Mouse (Mus musculus): ENCODE results near the gene Trim9. TPM values are rescaled to one million over a fixed set of nuclear protein-coding genes. Genes with fewer than 3 reads are reported as not detected.
A peak's percentile ranks its signal among the peaks of the same experiment; 100 is the strongest.

The Trim9 gene
- total and polyA plus RNA-seq, 2 experiments from 2014 or later: 0.66 to 0.80 TPM

DNA sequence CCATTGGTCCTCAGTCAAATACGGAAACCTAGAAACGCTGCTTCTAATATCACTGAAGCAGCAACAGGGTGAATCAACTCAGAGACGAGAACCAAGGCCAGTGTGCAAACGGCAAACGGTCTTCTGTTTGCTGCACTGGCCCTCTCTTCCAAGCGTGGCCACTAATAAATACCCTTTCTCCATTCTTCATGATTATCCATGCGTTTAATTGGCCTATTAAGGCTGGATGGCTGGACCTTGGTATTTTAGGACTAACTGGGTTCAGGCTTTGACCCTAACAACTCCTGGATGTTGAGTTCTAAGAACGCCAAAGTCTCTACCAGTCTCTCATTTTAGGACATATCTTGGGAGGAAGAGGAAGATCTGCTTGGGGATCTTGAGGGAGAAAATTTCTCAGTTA, 7.5 kb upstream of the Trim9 start:
- no peak for TF ChIP-seq CTCF (IDR thresholded peaks at IDR 0.05; ENCODE audit: low read depth)
- no peak for TF ChIP-seq EP300 (IDR thresholded peaks at IDR 0.05; ENCODE audit: low read depth)
- no peaks in the 10 kb centered on the region for H3K36me3 ChIP-seq (replicated peaks; ENCODE audit: control insufficient read depth, insufficient read depth, low read length)
- H3K27me3 ChIP-seq (ENCODE audit: control insufficient read depth, insufficient read depth, low read length): no peaks in the 10 kb centered on the region
- no peak for DNase-seq (ENCODE audit: low spot score)
- no peak for ATAC-seq (ENCODE audit: insufficient read depth, low read depth)
- no peak overlapping the region for H3K4me3 ChIP-seq (ENCODE audit: low read depth, low read length)
- WGBS: 85% methylated on average over 8 of the region's 8 CpGs
- no peaks in the 10 kb centered on the region for H3K4me1 ChIP-seq (ENCODE audit: control insufficient read depth, insufficient read depth)
- H3K4me2 ChIP-seq (ENCODE audit: low read depth, low read length): no peak overlapping the region
- no peaks in the 10 kb centered on the region for H3K9me3 ChIP-seq (replicated peaks; ENCODE audit: control insufficient read depth, low read length)
- H3K9ac ChIP-seq (replicated peaks; ENCODE audit: low read depth, low read length): no peak overlapping the region
- H3K27ac ChIP-seq (ENCODE audit: low read depth): no peak overlapping the region

DNA sequence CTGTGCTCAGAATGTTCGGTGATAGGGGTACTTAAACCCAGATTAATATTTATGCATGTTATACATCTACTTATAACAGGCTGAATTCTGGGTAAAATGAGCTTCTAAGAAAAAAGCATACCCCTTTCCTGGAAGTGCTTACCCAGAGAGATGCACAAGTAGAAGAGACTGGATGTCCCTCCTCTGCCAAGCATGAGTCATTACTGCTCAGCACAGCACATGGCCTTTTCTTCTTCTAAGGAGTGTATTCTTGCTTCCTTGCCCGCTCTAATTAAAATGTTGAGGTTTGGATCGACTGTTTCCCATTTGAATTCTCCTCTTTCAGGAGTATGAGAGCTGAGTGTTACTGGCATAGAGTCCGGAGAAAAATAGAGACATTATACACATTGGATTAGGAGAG, 3.1 kb upstream of the Trim9 start:
- Histone ChIP-seq H3K27me3 (ENCODE audit: control insufficient read depth, insufficient read depth, low read length) (peaks cover 23% of the 10 kb centered on the region), H3K4me3 (ENCODE audit: low read depth, low read length) (no peak overlapping the region), H3K4me2 (ENCODE audit: low read depth, low read length) (no peak overlapping the region), H3K27ac (ENCODE audit: low read depth) (no peak overlapping the region), H3K4me1 (ENCODE audit: control insufficient read depth, insufficient read depth) (peaks cover 17% of the 10 kb centered on the region), H3K9ac (replicated peaks; ENCODE audit: low read depth, low read length) (no peak overlapping the region), H3K9me3 (replicated peaks; ENCODE audit: control insufficient read depth, low read length) (no peaks in the 10 kb centered on the region), H3K36me3 (replicated peaks; ENCODE audit: control insufficient read depth, insufficient read depth, low read length) (no peaks in the 10 kb centered on the region)
- WGBS: 77% methylated on average over 4 of the region's 4 CpGs
- TF ChIP-seq CTCF (IDR thresholded peaks at IDR 0.05; ENCODE audit: low read depth) (no peak), EP300 (IDR thresholded peaks at IDR 0.05; ENCODE audit: low read depth) (no peak)
- no peak for ATAC-seq (ENCODE audit: insufficient read depth, low read depth)
- no peak for DNase-seq (ENCODE audit: low spot score)

DNA sequence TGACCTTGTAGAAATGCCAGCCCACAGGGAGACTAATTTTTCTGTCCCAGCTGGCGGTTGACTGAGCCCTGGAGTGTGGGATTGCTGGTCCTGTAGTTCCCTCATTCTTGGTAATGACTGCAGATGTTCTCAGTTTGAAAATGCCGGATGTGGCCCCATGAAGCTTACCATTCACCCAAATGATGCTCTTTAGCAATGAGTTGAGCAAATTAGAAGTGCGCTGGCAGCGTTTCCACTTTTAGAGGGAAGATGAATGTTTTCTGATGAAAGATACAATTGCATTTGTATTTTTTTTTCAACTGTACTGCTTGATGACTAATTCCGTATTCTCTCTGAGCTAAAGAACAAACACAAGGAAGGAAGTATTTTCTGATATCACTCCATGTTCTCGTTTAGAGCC, 2.4 kb upstream of the Trim9 start:
- H3K27ac ChIP-seq (ENCODE audit: low read depth): no peak overlapping the region
- no peaks in the 10 kb centered on the region for H3K36me3 ChIP-seq (replicated peaks; ENCODE audit: control insufficient read depth, insufficient read depth, low read length)
- no peak overlapping the region for H3K4me3 ChIP-seq (ENCODE audit: low read depth, low read length)
- H3K4me1 ChIP-seq (ENCODE audit: control insufficient read depth, insufficient read depth): peaks cover 17% of the 10 kb centered on the region
- H3K4me2 ChIP-seq (ENCODE audit: low read depth, low read length): no peak overlapping the region
- no peak overlapping the region for H3K9ac ChIP-seq (replicated peaks; ENCODE audit: low read depth, low read length)
- no peak for DNase-seq (ENCODE audit: low spot score)
- H3K27me3 ChIP-seq (ENCODE audit: control insufficient read depth, insufficient read depth, low read length): peaks cover 29% of the 10 kb centered on the region
- no peak for ATAC-seq (ENCODE audit: insufficient read depth, low read depth)
- no peak for TF ChIP-seq CTCF (IDR thresholded peaks at IDR 0.05; ENCODE audit: low read depth)
- no peak for TF ChIP-seq EP300 (IDR thresholded peaks at IDR 0.05; ENCODE audit: low read depth)
- 59% methylated on average over 6 of the region's 6 CpGs for WGBS
- no peaks in the 10 kb centered on the region for H3K9me3 ChIP-seq (replicated peaks; ENCODE audit: control insufficient read depth, low read length)

DNA sequence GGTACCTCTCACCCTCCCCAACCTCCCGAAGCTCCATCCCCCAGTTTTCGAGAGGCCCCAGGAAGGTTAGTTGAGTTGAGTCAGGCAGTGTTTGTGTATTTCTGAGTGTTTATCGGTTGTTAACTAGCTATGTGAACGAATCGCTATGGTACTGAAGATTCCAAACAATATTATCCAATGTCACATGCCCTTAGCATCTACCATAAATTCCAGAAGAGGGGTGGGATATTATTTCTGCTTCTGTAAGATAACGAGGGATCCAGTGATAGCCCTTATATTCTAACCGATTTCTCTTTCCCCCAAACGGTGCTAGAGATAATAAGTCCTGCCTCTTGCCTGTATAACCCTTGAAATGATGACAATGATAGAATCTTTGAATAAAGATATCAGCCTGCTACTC, 612 bp upstream of the Trim9 start:
- TF ChIP-seq CTCF (IDR thresholded peaks at IDR 0.05; ENCODE audit: low read depth) (no peak), EP300 (IDR thresholded peaks at IDR 0.05; ENCODE audit: low read depth) (no peak)
- Histone ChIP-seq H3K9ac (replicated peaks; ENCODE audit: low read depth, low read length) (no peak overlapping the region), H3K4me2 (ENCODE audit: low read depth, low read length) (peak overlapping the region; percentile 91), H3K4me1 (ENCODE audit: control insufficient read depth, insufficient read depth) (peaks cover 17% of the 10 kb centered on the region), H3K4me3 (ENCODE audit: low read depth, low read length) (peak overlapping the region; percentile 57), H3K27me3 (ENCODE audit: control insufficient read depth, insufficient read depth, low read length) (peaks cover 29% of the 10 kb centered on the region), H3K9me3 (replicated peaks; ENCODE audit: control insufficient read depth, low read length) (no peaks in the 10 kb centered on the region), H3K27ac (ENCODE audit: low read depth) (no peak overlapping the region), H3K36me3 (replicated peaks; ENCODE audit: control insufficient read depth, insufficient read depth, low read length) (no peaks in the 10 kb centered on the region)
- ATAC-seq (ENCODE audit: insufficient read depth, low read depth): no peak
- 13% methylated on average over 8 of the region's 8 CpGs for WGBS
- no peak for DNase-seq (ENCODE audit: low spot score)

DNA sequence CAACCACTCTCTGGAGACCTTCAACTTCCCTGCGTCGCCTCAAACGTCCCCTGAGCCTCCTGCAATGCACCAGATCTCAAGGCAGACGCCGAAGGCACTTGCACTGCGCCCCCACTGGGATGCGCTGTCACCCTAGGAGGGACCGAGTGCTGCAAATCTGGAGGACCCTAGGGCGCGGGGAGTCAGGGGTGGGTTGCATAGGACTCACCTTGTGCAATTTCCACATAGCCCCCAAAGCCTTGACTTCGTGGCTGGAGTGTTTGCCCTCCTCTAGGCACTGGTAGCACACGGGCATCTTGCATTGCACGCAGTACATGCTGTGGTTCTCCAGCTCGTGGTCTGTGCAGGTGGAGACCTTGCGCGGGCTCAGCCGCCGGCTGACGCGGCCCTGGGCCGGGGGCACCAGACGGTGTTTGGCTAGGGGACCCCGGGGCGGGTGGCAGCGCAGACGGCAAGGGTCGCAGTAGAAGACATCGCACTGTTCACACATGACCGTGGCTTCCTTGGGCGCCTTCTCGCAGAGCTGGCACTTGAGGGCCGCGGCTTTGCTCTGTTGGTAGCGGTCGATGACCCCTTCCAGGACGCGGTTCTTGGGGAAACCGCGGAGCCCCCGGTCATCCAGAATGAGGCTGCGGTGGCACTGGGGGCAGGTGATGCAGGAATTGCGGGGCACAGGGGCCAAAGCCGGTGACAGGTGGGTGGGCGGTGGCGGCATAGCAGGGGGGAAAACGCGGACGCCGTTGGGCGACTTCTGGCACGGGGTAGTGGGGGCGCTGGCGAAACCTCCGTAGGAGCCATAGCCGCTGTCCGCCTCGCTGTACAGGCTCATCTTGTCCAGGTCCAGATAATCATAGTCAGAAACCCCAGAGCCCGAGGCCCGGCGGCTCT, 1.0 kb downstream of the Trim9 start:
- peak overlapping the region; percentile 91 for H3K4me2 ChIP-seq (ENCODE audit: low read depth, low read length)
- DNase-seq (ENCODE audit: low spot score): peak; percentile 16
- H3K27me3 ChIP-seq (ENCODE audit: control insufficient read depth, insufficient read depth, low read length): peaks cover 29% of the 10 kb centered on the region
- H3K36me3 ChIP-seq (replicated peaks; ENCODE audit: control insufficient read depth, insufficient read depth, low read length): no peaks in the 10 kb centered on the region
- H3K9ac ChIP-seq (replicated peaks; ENCODE audit: low read depth, low read length): no peak overlapping the region
- peak overlapping the region; percentile 57 for H3K4me3 ChIP-seq (ENCODE audit: low read depth, low read length)
- no peak overlapping the region for H3K27ac ChIP-seq (ENCODE audit: low read depth)
- no peaks in the 10 kb centered on the region for H3K9me3 ChIP-seq (replicated peaks; ENCODE audit: control insufficient read depth, low read length)
- TF ChIP-seq EP300 (IDR thresholded peaks at IDR 0.05; ENCODE audit: low read depth): no peak
- peak; percentile 51 for TF ChIP-seq CTCF (IDR thresholded peaks at IDR 0.05; ENCODE audit: low read depth)
- peaks cover 17% of the 10 kb centered on the region for H3K4me1 ChIP-seq (ENCODE audit: control insufficient read depth, insufficient read depth)
- WGBS: under 1% methylated on average over 60 of the region's 60 CpGs
- ATAC-seq (ENCODE audit: insufficient read depth, low read depth): no peak
